Mouse (Mus musculus) kidney, adult 2 months (tissue): Measurements from ENCODE around the gene Cplx2. TPM values are rescaled to one million over a fixed set of nuclear protein-coding genes. Genes with fewer than 3 reads are reported as not detected.

Experiments used
- DNase-seq: peaks from one replicate; pipeline ENCODE4 v3.0.0; 2021
- H3K27ac ChIP-seq: fragments of 200-500 bp; 2 replicates; pipeline ENCODE4 v1.5.1; 2012; ENCODE audit warnings: low read depth, low read length, control low read depth, inconsistent platforms; ENCODE audit not compliant: insufficient read depth
- H3K27me3 ChIP-seq: fragments of 200-500 bp; replicated peaks from 2 replicates; pipeline ENCODE4 v1.6.1; 2012; ENCODE audit warnings: mild to moderate bottlenecking, moderate library complexity, low read length, inconsistent platforms; ENCODE audit not compliant: control insufficient read depth, insufficient read depth
- H3K36me3 ChIP-seq: fragments of 200-500 bp; 2 replicates; pipeline ENCODE4 v1.6.1; 2012; ENCODE audit warnings: mild to moderate bottlenecking, moderate library complexity, low read length, inconsistent platforms; ENCODE audit not compliant: control insufficient read depth, insufficient read depth
- H3K4me1 ChIP-seq: fragments of 200-500 bp; 2 replicates; pipeline ENCODE4 v1.6.1; 2011; ENCODE audit warnings: low read length; ENCODE audit not compliant: control insufficient read depth, insufficient read depth
- H3K4me3 ChIP-seq: fragments of 200-500 bp; 2 replicates; pipeline ENCODE4 v1.5.1; 2011; ENCODE audit warnings: mild to moderate bottlenecking, low read depth, low read length, control low read depth; ENCODE audit not compliant: insufficient read depth
- CTCF ChIP-seq: fragments of 200-500 bp; conservative IDR thresholded peaks from 2 replicates; pipeline ENCODE4 v1.5.1; 2011; ENCODE audit warnings: low read depth, mild to moderate bottlenecking, control low read depth, low read length, moderate library complexity, mixed read lengths; ENCODE audit not compliant: insufficient read depth, insufficient read length
- POLR2A ChIP-seq: fragments of 200-500 bp; IDR thresholded peaks from one replicate; pipeline ENCODE4 v1.6.1; 2011; ENCODE audit warnings: low read depth, low read length, control low read depth
- WGBS: fragments of 180-500 bp; shearing (Covaris S2); methylation state at CpG from one replicate; pipeline ENCODE4 v1.1.7; 2018; 5-methylcytosine and 5-hydroxymethylcytosine counted together
- polyA plus RNA-seq: library from polyadenylated mRNA; depleted of rRNA; stranded (reverse); fragments of >200 nt; gene quantifications from 2 replicates; pipeline ENCODE4 v1.2.3, GENCODE M21; 2012

The Cplx2 gene
- polyA plus RNA-seq, 1 experiment: 15.5 TPM

- WGBS: 68% methylated on average over 3 of the region's 3 CpGs
- Histone ChIP-seq H3K4me1 (no peaks in the 10 kb centered on the region), H3K27ac (no peak overlapping the region), H3K4me3 (no peak overlapping the region), H3K36me3 (no peaks in the 10 kb centered on the region), H3K27me3 (no peaks in the 10 kb centered on the region)
- DNase-seq: no peak
- no peak for TF ChIP-seq POLR2A
- TF ChIP-seq CTCF: 0 out of 2 replicates have a peak, but pooled peaks have one; percentile 36
Observed at GRCm38 (mm10) chr13:54378051-54378450, 6.9 kb downstream of the Cplx2 start.

- WGBS: 82% methylated on average over 5 of the region's 5 CpGs
- Histone ChIP-seq H3K27me3 (no peaks in the 10 kb centered on the region), H3K36me3 (no peaks in the 10 kb centered on the region), H3K4me3 (no peak overlapping the region), H3K27ac (no peak overlapping the region), H3K4me1 (no peaks in the 10 kb centered on the region)
- DNase-seq: no peak
- no peak for TF ChIP-seq POLR2A
- TF ChIP-seq CTCF: no peak
Observed at GRCm38 (mm10) chr13:54380421-54380820, 9.3 kb downstream of the Cplx2 start.

DNA sequence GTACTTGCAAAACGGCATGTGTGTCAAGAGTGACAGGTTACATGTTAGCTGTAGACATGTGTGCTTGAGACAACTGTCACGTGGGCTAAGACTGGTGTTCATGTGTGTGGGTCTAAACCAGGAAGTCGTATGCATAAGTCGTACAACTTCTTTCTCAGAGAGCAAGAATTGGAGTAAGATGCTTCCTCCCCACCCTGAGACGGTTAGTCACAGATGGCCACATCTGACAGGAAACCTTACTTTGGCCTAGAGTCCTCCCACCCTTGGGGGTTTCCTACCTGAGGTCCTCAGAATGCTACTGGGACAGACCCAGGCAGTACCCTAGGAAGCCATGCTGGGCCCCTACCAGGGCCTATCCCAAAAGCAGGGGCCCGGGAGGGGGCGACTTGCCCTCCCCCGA, 10.2 kb downstream of the Cplx2 start:
- no peak for DNase-seq
- WGBS: 86% methylated on average over 8 of the region's 8 CpGs
- no peaks in the 10 kb centered on the region for H3K27me3 ChIP-seq

GRCm38 (mm10) chr13:54383531-54383930, 12.4 kb downstream of the Cplx2 start:
- H3K27ac ChIP-seq: no peak overlapping the region
- no peak for TF ChIP-seq POLR2A
- no peak for TF ChIP-seq CTCF

More for the DNA sequence above, 10.2 kb downstream of the Cplx2 start:
- H3K4me3 ChIP-seq: no peak overlapping the region
- TF ChIP-seq POLR2A: no peak
- no peak for TF ChIP-seq CTCF
- no peaks in the 10 kb centered on the region for H3K4me1 ChIP-seq
- H3K27ac ChIP-seq: no peak overlapping the region
- H3K36me3 ChIP-seq: no peaks in the 10 kb centered on the region

DNA sequence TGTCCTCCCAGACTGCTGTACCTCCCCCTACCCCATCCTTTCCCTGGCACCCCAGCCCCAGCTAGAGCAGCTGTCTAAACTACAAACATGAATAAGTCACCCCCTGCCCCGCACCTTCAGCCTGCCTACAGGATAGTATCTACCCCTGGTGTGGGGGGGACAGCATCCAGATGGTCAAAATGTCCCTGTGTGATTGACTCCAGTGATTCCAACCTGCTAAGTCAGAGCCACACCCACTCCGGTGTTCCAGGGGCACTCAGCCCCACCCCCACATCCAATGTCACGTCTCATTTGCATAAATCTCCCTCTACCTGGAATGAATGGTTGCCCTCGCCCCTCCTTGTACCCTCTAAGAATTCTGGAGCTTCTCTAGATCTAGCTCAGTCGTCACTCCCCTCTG, 13.4 kb downstream of the Cplx2 start:
- TF ChIP-seq POLR2A: no peak
- TF ChIP-seq CTCF: no peak
- H3K27me3 ChIP-seq: no peaks in the 10 kb centered on the region
- DNase-seq: no peak
- no peak overlapping the region for H3K27ac ChIP-seq
- no peak overlapping the region for H3K4me3 ChIP-seq
- H3K4me1 ChIP-seq: no peaks in the 10 kb centered on the region
- no peaks in the 10 kb centered on the region for H3K36me3 ChIP-seq
- 19% methylated on average over 5 of the region's 5 CpGs for WGBS

More at GRCm38 (mm10) chr13:54383531-54383930, 12.4 kb downstream of the Cplx2 start:
- 81% methylated on average over 5 of the region's 5 CpGs for WGBS
- H3K36me3 ChIP-seq: no peaks in the 10 kb centered on the region
- no peaks in the 10 kb centered on the region for H3K27me3 ChIP-seq
- no peak overlapping the region for H3K4me3 ChIP-seq
- no peak for DNase-seq
- no peaks in the 10 kb centered on the region for H3K4me1 ChIP-seq

DNA sequence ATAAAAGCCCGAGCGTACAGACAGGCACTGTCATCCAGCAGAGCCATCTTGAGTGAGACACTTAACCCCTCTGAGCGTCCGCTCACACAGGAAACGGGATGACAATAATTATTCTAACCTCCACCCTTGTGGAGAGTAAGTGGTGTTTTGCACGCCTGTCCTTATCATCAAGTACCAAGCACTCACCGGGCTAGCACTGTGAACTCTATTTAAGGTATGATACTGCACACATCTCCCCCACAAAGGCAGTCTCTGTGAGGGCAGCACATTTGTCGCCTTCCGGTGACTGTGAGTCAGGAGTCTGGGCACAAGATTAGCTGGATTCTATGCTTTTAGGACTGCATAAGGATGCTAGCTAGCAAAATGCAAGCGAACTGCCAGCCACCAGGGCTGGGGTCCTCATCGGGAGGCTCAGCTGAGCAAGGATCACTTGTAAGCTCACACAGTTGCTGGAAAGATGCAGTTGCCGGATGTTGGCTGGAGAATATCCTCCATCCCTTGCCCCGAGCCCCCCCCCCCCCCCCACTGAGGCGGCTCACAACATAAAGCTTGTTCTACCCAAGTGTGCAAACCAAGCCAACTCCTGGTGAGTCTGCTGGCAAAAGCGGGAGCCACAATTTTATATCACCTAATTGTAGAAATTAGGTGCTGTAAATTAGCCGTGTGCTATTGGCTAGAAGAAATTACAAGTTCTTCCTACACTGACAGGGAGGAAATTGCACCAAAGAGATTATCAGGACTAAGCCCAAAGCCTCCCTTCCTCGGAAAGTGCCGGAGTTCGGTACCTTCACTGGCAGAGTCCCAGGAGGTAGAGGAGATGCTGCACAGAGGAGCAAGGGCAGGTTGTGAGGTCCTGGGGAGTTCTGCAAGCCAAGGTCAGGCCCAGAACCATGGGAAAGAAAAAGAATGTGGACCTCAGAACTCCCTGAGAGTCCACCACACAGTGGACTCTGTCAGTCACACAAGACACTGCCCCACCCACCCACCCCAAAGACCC, 14.2 kb downstream of the Cplx2 start:
- WGBS: 30% methylated on average over 19 of the region's 19 CpGs
- no peak for DNase-seq
- no peaks in the 10 kb centered on the region for H3K36me3 ChIP-seq
- H3K27ac ChIP-seq: no peak overlapping the region
- H3K4me3 ChIP-seq: no peak overlapping the region
- no peaks in the 10 kb centered on the region for H3K27me3 ChIP-seq
- H3K4me1 ChIP-seq: no peaks in the 10 kb centered on the region
- no peak for TF ChIP-seq POLR2A
- no peak for TF ChIP-seq CTCF

GRCm38 (mm10) chr13:54389971-54390564, 18.9 kb downstream of the Cplx2 start:
- Histone ChIP-seq H3K4me3 (no peak overlapping the region), H3K36me3 (no peaks in the 10 kb centered on the region), H3K27me3 (no peaks in the 10 kb centered on the region), H3K4me1 (no peaks in the 10 kb centered on the region), H3K27ac (no peak overlapping the region)
- DNase-seq: peak; percentile 52
- 47% methylated on average over 8 of the region's 8 CpGs for WGBS
- no peak for TF ChIP-seq POLR2A
- no peak for TF ChIP-seq CTCF
